Mouse (Mus musculus) spleen, postnatal 14 days (tissue): Measurements from ENCODE around the gene Sacm1l.

Source experiments
- DNase-seq, 2 experiments: peaks; one replicate each; pipeline ENCODE4 v3.0.0; 2021 to 2022; ENCODE audit warnings: low spot score in 2 of 2

Gene Sacm1l

GRCm38 (mm10) chr9:123529392-123530157 is at the start of gene Sacm1l:
Sacm1l (plus strand) TSS chr9:123529759.
- DNase-seq = peak; percentile 95 to 97

GRCm38 (mm10) chr9:123479876-123480252 is 49.7 kb upstream of the Sacm1l start:
- DNase-seq = no peak

- DNase-seq = peak in 1 of 2 experiments; percentile 29
Observed at GRCm38 (mm10) chr9:123480253-123480921, 49.2 kb upstream of the Sacm1l start.

DNA sequence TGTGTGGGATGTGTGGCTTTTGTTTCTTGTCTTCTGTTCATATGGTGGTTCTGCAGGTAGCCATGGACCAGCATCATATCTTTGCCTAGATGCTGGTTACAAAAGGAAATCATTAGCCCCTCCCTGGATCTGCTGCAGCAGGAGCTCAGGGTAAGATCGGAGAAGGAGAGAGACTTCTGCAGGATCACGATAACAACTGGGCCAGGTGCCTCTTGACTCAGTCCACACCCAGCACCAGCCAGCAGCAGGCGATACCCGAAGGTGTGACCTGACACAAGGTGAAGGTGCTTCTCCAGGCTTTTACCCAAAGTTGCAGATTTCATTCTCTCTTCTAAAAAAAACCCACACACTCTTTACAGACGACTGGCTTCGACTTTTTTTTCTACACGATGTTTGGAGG is 48.4 kb upstream of the Sacm1l start:
- DNase-seq = peak; percentile 16 to 23

DNA sequence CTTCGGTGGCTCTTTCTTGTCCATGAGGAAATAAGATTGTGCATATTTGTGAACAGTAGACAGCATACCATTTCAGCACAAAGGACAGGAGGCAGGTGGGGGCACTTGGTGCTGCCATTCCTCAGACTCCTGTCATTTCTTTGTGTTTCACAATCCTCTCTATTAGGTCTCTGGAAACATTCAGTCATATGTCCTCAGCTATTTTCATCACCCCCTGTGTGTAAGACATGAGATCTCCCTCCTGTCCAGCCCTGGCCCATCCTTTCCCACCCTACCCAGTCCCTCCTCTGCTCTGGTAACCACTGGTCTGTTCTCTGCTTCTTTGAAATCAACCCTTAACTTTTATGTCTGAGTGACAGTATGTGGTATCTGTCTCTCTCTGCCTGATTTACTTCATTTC is 46.0 kb upstream of the Sacm1l start:
- no peak for DNase-seq

DNA sequence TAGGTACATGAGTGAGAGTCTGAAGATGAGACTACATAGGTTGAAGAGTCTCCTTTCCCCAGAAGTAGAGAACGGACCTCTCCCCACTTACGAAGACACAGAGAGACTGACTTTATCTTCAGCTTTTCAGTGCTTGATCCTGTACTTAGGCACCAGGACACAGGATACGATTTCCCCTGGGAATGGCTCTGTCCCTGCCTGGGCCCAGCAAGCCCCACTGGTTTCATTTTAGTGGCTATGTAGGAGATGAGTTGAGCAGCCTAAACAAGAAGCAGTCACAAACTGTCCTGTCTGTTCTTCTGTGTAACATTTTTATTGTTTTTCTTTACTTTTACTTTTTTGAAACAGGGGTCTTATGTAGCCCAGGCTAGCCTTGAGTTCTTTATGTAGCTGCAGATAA is 44.7 kb upstream of the Sacm1l start:
- DNase-seq = no peak

DNA sequence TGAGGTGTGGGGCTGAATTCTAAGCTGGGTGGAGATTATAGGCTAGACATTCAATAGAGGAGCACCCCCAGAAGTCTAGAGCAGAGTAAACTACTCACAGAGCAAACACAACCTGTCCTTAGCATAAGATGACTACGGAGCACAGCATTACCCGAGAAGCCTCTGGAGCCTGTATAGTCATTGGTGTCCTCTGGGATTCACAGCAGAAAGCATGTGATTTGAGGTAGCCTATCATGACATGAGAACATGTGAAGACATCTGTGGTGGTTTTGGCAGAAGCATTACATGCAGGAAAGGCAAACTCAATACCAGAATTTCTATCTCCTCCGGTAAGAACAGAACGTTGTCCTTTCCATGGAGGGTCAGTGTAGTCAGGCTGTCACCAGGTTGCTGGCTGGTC is 44.0 kb upstream of the Sacm1l start:
- DNase-seq = no peak

- no peak for DNase-seq
Observed at GRCm38 (mm10) chr9:123486635-123487034, 42.9 kb upstream of the Sacm1l start.

GRCm38 (mm10) chr9:123489073-123489472 is 40.5 kb upstream of the Sacm1l start:
- no peak for DNase-seq

DNA sequence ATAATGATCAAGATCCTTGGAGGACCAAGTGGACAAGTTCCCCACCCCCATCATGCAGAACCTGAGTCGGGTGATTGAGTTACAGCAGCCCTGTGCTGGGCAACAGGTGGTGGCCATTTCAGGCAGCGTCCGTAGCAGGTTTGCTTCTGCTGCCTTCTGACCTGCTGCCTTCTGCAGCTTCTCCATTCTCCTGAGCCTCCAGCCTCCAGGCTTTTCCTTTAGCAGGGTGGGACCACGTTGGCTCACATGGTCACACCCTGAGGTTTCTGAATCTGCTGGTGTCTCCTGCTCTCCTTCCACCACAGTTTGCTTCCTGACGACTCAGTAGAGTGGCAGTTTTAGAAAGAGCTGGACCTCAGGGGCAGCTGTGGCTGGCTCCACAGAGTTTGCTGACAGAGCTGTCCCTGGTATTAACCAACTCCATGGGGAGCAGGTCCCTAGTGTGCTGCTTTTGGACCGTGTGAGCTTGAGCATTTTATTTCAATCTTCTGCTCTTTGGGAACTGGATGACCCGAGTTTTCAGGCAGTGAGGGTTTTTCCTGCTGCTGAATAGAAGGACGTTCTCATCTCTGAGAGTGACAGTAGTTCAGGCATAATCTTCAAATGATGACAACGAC is 39.7 kb upstream of the Sacm1l start:
- DNase-seq = no peak

DNA sequence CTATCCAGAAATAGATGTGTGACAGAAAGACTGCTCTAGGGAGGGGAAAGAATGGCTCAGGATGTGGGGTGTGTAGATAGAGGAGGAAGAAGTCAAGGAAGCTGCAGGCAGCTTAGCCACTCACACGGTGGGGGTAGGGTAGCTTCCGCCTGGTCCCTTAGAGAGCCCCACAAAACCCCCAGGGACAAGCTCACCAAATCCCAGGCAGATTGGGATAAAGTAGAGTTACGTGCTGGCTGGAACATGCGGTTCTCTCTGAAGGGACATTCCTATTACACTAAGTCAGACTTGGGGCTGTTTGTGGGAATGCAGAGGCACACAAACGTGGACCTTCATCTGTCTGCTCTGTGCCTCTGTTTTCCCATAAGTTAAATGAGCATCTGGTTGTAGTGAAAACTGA is 38.6 kb upstream of the Sacm1l start:
- no peak for DNase-seq

DNA sequence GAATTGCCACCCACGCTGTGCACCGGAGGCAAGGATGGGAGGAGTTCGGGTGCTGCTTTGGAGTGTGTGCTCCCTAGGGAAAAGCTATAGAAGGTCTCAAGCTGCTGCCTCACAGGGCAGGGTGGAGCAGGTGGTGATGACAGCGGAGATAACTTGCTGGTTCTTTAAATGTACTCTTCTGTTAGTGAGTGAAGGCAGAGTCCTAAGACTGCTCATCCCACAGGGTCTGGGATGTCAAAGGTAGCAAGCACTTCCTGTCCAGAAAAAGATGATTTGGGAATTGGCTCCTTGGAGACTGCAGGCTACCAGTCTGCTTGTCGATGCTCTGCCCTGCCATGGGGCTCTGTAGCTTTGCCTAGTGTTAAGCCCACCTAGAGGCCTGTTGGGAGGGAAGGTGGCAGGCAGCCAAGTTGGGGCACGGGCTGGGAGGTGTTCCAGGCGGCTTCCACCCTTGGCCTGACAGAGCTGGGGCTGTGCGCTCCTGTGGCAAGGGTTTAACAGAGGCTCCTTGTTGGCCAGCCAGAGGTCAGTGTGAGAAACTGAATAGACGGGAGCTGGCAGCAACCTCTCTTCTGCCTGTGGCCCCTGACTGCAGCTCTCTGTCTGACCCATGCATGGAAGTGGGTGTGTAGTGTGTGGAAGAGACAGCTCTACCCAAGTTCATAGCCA is 37.5 kb upstream of the Sacm1l start:
- DNase-seq = no peak

GRCm38 (mm10) chr9:123496665-123497064 is 32.9 kb upstream of the Sacm1l start:
- DNase-seq = no peak

- no peak for DNase-seq
Observed at GRCm38 (mm10) chr9:123497906-123498305, 31.7 kb upstream of the Sacm1l start.

GRCm38 (mm10) chr9:123500480-123500879 is 29.1 kb upstream of the Sacm1l start:
- DNase-seq = no peak

- no peak for DNase-seq
Observed at GRCm38 (mm10) chr9:123503171-123503834, 26.3 kb upstream of the Sacm1l start.

GRCm38 (mm10) chr9:123504325-123504724 is 25.2 kb upstream of the Sacm1l start:
- DNase-seq = peak; percentile 27 to 49

- no peak for DNase-seq
Observed at GRCm38 (mm10) chr9:123505598-123505997, 24.0 kb upstream of the Sacm1l start.

DNA sequence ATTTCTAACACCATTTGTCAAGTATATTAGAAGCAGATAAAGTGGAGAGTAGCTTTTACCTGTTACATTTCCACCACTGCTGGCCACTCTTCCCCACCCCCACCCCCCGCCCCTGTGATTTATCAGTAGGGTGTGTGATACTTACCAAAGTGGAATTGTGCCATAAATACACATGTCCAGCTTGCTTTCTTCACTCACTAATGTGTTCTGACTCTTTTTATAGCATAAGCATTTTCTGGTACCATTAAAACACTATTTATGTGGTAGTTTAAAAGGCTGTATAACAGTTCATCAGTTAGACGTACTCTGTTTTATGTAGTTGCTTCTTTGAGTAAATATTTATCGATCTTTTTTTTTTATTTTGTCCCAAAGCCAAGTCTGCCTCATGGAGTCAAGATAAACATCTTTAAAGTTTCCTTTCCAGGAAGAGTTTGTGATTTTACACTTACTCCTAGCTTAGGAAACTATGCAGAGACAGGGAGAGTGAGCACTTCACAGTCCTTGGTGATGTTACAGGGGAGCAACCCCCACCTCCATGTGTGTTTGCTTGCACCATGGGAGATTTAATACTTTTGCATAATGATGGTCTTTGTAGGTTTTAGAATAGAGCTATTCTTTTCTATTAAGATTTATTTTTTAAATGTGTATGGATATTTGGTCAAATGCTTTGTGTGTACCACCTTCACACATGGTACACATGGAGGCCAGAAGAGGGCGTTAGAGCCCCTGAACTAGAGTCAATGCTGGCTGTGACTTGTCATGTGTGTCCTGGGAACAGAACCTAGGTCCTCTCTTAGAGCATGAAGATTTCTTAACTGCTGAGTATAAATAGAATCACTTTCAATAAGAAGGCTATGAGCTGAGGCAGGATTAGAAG is 23.1 kb upstream of the Sacm1l start:
- no peak for DNase-seq

GRCm38 (mm10) chr9:123507380-123507779 is 22.2 kb upstream of the Sacm1l start:
- DNase-seq = no peak

GRCm38 (mm10) chr9:123508986-123509385 is 20.6 kb upstream of the Sacm1l start:
- no peak for DNase-seq
